Mouse (Mus musculus) spleen, adult 18-20 months (tissue): Measurements from ENCODE around the gene Ola1.

ENCODE experiments used
- DNase-seq, 2 experiments: peaks; one replicate each; pipeline ENCODE4 v3.0.0; 2022; ENCODE audit warnings: mixed read lengths in 2 of 2

Gene Ola1

DNA sequence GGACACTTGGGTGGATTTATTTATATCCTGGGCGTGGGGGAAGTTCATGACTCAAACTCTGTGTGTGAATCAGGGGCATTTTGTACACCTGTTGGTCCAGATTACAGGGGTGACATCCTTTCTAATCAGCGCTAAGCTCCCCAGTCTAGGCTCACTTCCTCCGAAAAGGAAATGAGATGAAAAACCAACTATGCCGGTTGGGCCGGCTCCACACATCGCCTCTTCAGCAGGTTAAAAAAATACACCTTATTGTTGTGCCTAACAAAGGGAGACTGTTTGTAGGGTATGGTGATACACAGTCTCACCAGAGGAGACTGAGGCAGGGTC, 158.5 kb downstream of the Ola1 start:
- DNase-seq: no peak

DNA sequence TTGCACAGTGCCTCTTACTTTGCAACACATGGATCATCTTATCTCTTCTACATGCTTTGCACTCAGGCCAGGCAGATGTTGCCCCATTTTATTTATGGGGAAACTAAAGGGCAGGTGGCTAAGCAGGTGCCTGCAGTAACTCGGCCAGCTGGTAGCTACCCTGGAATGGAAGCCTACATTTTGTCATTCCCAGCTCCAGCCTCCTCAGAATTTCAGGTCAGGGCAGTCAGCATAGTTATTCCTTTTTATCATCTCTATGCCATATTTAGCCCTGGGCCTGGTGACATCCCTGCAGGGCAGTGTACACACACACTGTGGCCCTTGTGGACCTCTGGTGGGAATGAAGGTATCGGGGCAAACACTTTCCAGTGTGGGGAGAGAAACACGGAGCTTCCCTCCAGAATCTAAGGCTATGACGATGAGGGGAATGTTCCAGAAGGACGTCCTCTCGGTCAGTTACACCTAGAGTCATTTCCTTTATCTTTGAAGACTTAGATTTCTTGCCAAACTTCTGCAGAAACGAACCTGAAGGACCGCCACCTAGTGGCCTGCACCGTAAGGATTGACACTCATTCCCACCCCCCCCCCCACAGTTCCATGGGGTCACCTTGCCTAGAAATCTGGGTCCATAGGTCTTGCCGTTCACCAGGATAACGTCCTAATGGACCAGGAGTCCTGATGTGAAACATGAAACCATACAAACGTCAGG, 159.0 kb downstream of the Ola1 start:
- peak; percentile 41 to 73 for DNase-seq

- DNase-seq: no peak
Measured at GRCm38 (mm10) chr2:73058344-73058743, 160.4 kb downstream of the Ola1 start.

DNA sequence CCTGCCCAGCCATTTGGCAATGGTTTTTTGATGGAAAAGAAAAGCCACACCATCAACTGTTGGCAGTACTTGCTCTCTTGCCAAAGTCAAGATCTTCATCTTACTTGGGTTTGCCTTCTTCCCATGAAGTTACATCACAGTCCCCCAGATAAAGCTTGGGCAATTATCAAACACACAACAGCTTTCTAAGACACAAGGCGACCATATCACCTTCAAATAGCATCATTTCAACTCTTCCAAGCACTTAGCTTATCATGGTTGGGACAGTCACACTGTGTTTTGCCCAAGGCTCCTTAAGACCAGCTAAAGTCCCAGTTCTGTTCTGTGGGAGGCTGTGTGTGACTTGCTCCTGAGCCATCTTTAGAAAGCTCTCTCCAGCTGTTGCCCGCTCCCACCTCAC, 161.1 kb downstream of the Ola1 start:
- DNase-seq: no peak

- DNase-seq: no peak
Measured at GRCm38 (mm10) chr2:73056090-73056956, 162.4 kb downstream of the Ola1 start.

GRCm38 (mm10) chr2:73053791-73054490, 164.8 kb downstream of the Ola1 start:
- DNase-seq: peak; percentile 65 to 75

DNA sequence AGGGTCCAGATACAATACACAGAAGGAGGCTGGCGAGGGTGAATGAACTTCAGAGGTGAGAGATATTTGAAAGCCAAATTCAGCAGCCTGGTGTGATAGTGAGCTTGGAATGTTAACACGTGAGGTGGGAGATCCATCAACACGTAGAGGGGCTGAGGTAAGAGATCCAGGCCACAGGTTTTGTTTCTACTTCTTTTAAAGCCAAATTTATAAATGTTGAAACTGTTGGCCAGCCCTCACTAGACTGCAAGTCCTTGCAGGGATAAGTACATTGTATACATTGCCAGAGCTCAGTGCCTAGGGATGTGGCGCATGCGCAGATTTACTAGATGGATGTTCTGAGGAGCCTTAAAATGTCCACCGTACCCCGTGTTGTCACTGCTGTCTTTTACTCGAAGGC, 168.3 kb downstream of the Ola1 start:
- DNase-seq: no peak

- DNase-seq: no peak
Measured at GRCm38 (mm10) chr2:73049977-73050376, 168.7 kb downstream of the Ola1 start.

GRCm38 (mm10) chr2:73049001-73049684, 169.6 kb downstream of the Ola1 start:
- DNase-seq: no peak

DNA sequence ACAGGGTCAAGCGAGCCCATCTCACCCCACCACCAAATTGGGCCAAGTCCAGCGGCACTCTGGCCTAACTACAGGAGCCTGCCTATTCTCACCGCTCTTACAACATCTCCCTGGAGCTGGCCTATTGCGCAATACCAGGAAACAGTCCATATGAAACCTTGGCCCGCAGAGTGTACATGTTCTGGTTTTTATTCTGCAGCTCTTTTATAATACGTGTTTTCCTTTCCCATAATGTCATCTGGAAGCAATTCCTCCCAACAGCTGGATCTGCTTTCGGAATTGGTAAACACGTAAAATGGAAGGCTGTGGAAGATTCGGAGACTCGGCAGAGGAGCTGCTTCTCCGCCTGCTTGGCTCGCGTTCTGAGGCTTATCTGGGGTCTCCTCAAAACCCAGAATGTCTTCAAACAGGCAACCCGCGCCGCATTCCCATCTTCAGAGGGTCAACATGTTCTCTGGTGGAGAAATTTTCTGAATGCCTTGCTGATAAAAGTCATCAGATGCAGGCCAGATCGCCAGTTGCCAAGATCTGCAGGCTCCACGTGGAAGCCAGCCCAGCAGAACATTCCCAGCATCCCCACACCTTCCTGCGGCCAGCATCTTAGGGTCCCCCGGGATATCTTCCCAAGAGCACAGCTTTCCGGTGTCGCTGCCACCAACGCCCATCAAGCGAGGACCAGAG, 171.5 kb downstream of the Ola1 start:
- DNase-seq: no peak

GRCm38 (mm10) chr2:73046576-73046975, 172.1 kb downstream of the Ola1 start:
- DNase-seq: no peak

DNA sequence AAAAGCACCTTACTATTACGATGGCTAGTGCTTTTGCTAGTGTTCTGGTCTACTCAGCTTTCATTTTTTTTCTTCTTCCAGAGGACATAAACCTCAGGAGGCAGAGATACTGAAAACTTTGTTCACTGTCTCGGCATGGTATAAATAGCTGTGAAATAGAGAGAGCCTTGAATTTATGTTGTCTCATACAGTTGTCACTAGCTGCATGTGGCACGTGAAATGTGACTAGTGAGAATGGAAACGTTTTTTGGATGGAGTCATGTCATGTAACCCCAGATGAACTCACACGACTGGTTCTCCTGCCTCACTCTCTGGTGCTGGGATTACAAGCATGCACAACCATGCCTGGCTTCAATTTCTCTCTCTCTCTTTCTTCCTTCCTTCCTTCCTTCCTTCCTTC, 173.2 kb downstream of the Ola1 start:
- no peak for DNase-seq
